Mouse (Mus musculus) lung, adult 2 months (tissue): ENCODE results near the gene Wars2. TPM values are rescaled to one million over a fixed set of nuclear protein-coding genes. Genes with fewer than 3 reads are reported as not detected.

Experiments used
- DNase-seq: peaks from one replicate; pipeline ENCODE4 v3.0.0; 2022
- H3K4me1 ChIP-seq: fragments of 200-500 bp; 2 replicates; pipeline ENCODE4 v1.6.1; 2011; ENCODE audit warnings: low read length; ENCODE audit not compliant: control insufficient read depth, insufficient read depth
- H3K4me3 ChIP-seq: fragments of 200-500 bp; replicated peaks from 2 replicates; pipeline ENCODE3; 2011; ENCODE audit warnings: low read depth, mild to moderate bottlenecking, control low read depth, low read length; ENCODE audit errors: extremely low read depth
- CTCF ChIP-seq: fragments of 200-500 bp; IDR thresholded peaks from 2 replicates; pipeline ENCODE4 v1.5.1; 2011; ENCODE audit warnings: mild to moderate bottlenecking, low read length, control low read depth; ENCODE audit not compliant: insufficient read depth
- POLR2A ChIP-seq: fragments of 200-500 bp; IDR thresholded peaks from 2 replicates; pipeline ENCODE4 v1.6.1; 2011; ENCODE audit warnings: low read depth, mild to moderate bottlenecking, control low read depth, low read length, borderline replicate concordance; ENCODE audit errors: extremely low read depth
- WGBS: fragments of 180-500 bp; shearing (Covaris S2); methylation state at CpG from one replicate; pipeline ENCODE4 v1.1.7; 2018; 5-methylcytosine and 5-hydroxymethylcytosine counted together
- polyA plus RNA-seq: library from polyadenylated mRNA; depleted of rRNA; stranded (reverse); fragments of >200 nt; gene quantifications from 2 replicates; pipeline ENCODE4 v1.2.3, GENCODE M21; 2012

The Wars2 gene
- polyA plus RNA-seq, 1 experiment = 3.7 TPM

DNA sequence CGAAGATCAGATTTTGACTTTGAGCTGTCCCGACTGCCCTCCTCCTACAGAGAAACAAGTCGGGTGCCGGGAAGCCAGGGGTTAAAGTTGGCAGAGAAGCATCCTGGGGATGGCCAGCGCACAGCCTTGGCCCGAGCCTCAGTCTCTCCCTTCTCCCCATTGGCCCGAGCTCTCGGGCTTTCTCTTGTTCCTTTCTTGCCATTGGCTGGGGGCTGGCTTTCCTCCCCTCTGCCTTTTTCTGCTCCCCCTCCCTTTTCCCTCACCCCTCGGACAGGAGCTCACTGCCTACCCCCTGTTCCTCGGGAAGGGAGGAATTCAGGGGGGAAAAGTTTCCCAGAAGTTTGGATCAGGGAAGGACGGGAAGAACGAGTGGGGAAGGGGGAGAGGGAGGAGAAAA, 112.2 kb downstream of the Wars2 start:
- TF ChIP-seq POLR2A (no peak), CTCF (no peak)
- no peak for DNase-seq
- Histone ChIP-seq H3K4me1 (peaks cover 3% of the 10 kb centered on the region; the same call in 1 of the 2 replicates), H3K4me3 (no peak overlapping the region)
- WGBS = 3% methylated on average over 12 of the region's 12 CpGs

DNA sequence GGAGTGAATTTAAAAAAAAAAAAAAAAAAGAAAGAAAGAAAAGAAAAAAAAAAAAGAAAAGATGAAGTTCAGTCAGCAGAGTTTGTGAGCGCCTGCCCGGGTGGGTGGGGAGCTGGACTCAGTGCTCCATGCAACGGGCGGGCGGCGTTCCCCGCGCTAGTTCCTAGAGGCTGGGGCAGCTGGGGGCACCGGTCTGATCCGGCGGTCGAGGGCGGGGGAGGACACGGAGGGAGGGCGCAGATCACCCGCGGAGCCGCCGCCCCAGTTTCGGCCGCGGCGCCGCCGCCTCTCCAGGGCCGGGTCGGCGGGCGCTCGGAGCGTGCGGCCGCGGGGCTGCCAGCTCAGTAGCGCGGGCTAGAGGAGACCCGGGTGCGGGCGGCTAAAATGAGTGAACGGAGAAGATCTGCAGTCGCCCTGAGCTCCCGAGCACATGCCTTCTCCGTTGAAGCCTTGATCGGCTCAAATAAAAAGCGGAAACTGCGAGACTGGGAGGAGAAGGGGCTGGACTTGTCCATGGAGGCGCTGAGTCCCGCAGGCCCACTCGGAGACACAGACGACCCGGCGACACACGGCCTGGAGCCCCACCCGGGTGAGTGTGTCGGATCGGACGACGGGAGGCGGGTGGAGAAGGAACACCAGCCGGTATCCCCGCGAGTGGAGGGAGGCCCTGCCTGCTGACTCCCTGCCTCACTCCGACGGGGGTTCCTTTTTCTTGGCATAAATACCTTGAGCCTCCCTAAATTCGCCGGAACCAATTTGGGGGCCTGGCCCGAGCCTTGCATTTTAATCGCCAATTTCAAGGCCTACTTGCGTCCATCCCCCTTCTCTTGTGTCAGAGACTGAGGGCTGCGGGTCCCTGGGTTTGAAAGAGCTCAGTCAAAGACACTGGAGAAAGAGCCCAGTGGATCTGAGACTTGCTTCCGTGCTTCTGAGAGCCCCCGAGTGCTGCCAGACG, 112.9 kb downstream of the Wars2 start:
- H3K4me1 ChIP-seq = peaks cover 3% of the 10 kb centered on the region; the same call in 1 of the 2 replicates
- H3K4me3 ChIP-seq = peak overlapping the region; percentile 36
- DNase-seq = peak; percentile 44
- WGBS = 2% methylated on average over 73 of the region's 73 CpGs
- TF ChIP-seq POLR2A = no peak
- TF ChIP-seq CTCF = no peak

DNA sequence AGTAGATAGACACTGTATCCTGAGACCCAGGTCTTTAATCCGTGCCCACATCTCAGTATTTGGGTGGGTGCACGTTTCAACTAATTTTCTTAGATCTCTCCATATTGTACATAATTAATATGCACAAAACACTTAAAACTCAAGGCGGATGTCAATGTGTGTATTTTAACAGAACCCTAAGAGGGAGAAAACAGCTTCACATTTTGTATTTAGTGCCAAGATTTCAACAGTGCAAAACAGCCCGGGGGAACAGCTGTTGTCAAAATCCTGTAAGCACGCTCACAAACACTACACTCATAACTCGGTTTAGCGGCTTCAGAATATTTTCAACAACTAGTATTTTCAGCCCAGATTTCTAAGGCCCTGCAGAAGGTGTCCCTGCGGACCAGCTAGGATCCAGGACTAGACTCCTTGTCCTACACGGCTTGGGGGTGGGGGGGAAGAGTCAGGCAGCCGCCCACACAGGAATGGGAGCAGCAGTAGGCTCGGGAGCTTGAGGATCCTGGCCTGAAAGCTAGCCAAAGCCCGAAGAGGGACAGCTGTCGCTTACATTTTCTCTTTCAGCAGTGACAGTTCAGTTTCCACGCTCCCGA, 113.8 kb downstream of the Wars2 start:
- Histone ChIP-seq H3K4me3 (no peak overlapping the region), H3K4me1 (peaks cover 3% of the 10 kb centered on the region; the same call in 1 of the 2 replicates)
- TF ChIP-seq CTCF = no peak
- no peak for TF ChIP-seq POLR2A
- 6% methylated on average over 15 of the region's 15 CpGs for WGBS
- no peak for DNase-seq

GRCm38 (mm10) chr3:99255411-99256365, 114.8 kb downstream of the Wars2 start:
- 17% methylated on average over 11 of the region's 11 CpGs for WGBS
- TF ChIP-seq POLR2A = no peak
- no peak for TF ChIP-seq CTCF
- no peak for DNase-seq
- Histone ChIP-seq H3K4me3 (no peak overlapping the region), H3K4me1 (peaks cover 3% of the 10 kb centered on the region; the same call in 1 of the 2 replicates)

GRCm38 (mm10) chr3:99256366-99256750, 115.5 kb downstream of the Wars2 start:
- peaks cover 3% of the 10 kb centered on the region; the same call in 1 of the 2 replicates for H3K4me1 ChIP-seq
- H3K4me3 ChIP-seq = no peak overlapping the region
- 11% methylated on average over 11 of the region's 11 CpGs for WGBS
- TF ChIP-seq CTCF = no peak
- TF ChIP-seq POLR2A = no peak
- no peak for DNase-seq

- no peak for DNase-seq
- 11% methylated on average over 20 of the region's 20 CpGs for WGBS
- peaks cover 3% of the 10 kb centered on the region; the same call in 1 of the 2 replicates for H3K4me1 ChIP-seq
- no peak overlapping the region for H3K4me3 ChIP-seq
- TF ChIP-seq POLR2A (no peak), CTCF (no peak)
Measured at GRCm38 (mm10) chr3:99256766-99257165, 115.9 kb downstream of the Wars2 start.

GRCm38 (mm10) chr3:99257586-99258577, 117.0 kb downstream of the Wars2 start:
- 11% methylated on average over 29 of the region's 29 CpGs for WGBS
- no peak for DNase-seq
- TF ChIP-seq POLR2A (no peak), CTCF (no peak)
- H3K4me3 ChIP-seq = no peak overlapping the region
- peaks cover 3% of the 10 kb centered on the region; the same call in 1 of the 2 replicates for H3K4me1 ChIP-seq

DNA sequence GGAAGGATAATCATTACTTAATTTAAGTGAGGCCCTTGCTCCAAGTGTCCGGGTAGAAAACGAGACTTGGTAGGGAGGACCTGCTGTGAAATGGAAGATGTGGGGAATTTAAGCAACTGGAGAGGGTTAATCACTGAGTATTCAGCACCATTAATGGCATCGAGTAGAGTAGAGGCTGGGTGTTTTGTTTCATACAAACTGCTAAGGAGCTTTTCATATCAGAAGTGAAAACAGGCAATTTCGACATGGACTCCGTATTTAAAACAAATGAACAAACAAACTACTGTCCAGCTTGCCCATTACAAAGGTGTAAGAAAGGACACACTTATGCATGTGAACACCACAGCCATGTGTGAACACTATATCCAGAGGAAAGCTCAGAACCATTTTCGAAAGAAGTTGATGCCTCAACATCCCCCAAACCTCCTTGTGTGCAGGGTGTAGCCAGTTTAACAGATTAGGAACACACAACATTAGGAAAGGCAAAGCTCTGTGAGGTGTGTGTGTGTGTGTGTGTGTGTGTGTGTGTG, 118.9 kb downstream of the Wars2 start:
- no peak for DNase-seq
- TF ChIP-seq CTCF (no peak), POLR2A (no peak)
- Histone ChIP-seq H3K4me1 (no peaks in the 10 kb centered on the region), H3K4me3 (no peak overlapping the region)
- WGBS = 14% methylated on average over 6 of the region's 6 CpGs
